Mouse (Mus musculus): ENCODE measurements around the gene Nkg7.

The Nkg7 gene

DNA sequence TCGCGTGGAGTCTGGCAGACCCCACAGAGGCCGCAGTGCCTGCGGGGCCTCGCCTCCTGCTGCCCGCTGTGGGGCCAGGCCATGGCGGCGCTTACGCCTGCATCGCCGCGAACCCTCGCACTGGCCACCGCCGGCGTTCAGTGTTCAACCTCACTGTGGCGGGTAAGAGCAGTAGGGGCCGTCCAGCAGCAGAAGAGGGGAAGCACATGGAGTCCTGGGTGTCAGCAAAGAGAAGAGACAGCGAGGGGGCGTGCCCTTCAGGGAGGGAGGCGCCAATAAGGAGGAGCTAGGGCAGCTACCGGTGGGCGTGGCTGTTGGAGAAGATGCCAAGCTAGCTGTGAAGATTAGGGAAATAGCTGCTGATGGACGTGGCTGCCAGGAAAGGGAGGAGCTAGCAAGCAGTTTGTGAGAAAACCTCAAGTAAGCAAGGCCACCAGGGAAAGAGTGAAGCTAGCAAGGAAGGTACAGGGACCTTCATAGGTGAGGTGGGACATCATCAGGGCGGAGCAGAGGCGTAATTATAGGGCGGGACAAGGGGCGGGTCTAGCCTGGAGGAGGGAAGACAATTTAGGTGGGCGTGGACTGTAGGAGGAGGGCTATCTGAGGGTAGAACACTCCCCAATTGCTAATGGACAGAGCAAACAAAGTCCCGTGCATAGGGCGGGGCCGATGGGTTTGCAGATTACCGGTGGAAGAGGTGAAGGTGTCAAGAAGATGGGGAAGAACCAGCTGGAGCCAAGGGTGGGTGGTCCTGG lies 28.6 kb downstream of the Nkg7 start:
- no peak for TF ChIP-seq GATA4 (IDR thresholded peaks at IDR 0.05; ENCODE audit: insufficient replicate concordance, low read length)

DNA sequence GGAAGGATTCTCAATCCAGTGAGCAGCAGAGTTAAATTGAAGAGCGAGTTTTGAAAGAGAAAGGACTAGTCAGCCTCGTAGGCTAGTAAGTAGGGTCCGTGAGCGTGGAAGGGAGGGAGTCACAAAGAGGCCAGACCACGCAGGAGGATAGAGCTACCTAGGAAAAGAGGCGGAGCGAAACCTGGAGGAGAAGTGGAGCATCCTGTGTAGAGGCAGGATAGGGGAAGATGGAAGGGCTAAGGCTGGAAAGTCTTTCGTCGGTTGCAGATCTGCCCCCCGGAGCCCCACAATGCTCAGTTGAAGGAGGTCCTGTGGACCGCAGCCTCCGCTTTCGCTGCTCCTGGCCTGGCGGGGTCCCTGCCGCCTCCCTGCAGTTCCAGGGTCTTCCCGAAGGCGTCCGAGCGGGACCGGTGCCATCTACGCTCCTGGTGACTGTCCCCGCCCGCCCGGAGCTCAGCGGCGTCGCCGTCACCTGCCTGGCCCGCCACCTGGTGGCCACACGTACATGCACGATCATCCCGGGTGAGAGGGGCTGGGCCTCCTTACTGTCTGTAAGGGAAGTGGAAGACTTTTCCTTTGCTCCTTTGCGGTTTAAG lies 29.3 kb downstream of the Nkg7 start:
- TF ChIP-seq GATA4 (IDR thresholded peaks at IDR 0.05; ENCODE audit: insufficient replicate concordance, low read length): no peak

DNA sequence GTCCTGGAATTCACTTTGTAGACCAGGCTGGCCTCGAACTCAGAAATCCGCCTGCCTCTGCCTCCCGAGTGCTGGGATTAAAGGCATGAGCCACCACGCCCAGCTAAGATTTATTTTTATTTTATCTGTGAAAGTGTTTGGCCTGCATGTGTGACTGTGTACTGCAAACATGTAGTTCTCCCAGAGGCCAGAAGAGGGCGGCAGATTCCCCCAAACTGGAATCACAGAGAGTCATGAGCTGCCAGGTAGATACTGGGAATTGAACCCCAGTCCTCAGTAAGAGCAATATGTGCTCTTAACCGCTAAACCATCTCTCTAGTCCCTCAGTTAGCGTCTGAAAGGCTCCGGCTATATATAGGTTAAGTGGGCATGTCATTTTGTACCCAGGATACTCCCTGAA lies 33.5 kb downstream of the Nkg7 start:
- TF ChIP-seq GATA4 (IDR thresholded peaks at IDR 0.05; ENCODE audit: insufficient replicate concordance, low read length): no peak

DNA sequence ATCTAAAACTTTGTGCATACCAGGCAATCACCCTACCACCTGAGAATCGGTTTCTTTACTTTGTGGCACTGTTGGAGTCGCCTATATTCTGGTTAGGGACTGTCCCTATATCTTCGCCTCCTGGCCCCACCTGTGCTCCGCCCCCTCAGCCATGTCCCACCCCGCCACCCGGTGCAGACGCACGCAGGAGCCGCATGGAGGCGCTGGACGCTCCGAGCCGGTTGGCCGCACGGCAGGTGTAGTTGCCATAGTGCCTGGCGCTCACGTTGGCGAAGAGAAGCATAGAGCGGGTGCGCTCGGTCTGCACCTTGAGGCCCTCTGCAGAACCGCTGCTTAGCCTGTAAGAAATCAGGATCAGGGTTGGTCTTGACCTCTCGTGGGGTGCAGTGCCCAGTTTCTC lies 38.8 kb downstream of the Nkg7 start:
- no peak for TF ChIP-seq GATA4 (IDR thresholded peaks at IDR 0.05; ENCODE audit: insufficient replicate concordance, low read length)

DNA sequence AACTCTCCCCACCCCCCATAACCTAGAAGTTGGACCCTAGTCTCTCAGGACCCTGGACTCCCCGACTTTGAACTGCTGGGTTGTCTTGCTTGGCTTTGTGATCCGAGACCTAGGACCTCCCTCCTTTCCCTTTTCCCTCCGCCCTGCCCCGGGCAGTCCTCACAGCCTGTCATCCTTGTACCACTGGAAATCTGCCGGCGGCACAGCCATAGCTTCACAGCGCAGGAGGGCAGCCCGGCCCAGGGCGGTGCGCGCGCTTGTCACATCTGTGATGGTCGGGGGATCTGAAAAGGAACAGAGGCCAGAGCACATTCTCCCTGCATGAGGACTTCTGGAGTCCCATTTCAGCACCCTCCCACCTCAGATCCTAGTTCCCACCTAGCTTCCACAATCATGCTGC lies 39.5 kb downstream of the Nkg7 start:
- TF ChIP-seq GATA4 (IDR thresholded peaks at IDR 0.05; ENCODE audit: insufficient replicate concordance, low read length): no peak

DNA sequence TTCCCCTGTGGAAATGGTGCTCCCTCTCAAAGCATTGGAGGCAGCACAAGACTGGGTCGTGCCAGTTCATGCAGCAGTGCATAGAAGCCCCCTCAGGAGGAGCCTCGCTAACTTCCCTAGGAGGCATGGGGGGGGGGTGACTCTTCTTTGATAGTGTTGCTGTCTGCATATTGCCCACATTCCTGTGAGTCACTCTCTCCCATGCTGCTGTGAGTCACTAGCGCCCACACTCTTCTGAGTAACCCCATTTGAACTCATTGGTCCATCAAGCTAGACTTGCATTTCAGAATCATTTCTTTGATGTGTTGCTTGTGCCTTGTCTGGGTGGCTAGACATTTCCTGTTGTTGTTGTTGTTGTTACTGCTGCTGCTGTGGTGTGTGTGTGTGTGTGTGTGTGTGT lies 44.3 kb downstream of the Nkg7 start:
- TF ChIP-seq GATA4 (IDR thresholded peaks at IDR 0.05; ENCODE audit: insufficient replicate concordance, low read length): no peak

DNA sequence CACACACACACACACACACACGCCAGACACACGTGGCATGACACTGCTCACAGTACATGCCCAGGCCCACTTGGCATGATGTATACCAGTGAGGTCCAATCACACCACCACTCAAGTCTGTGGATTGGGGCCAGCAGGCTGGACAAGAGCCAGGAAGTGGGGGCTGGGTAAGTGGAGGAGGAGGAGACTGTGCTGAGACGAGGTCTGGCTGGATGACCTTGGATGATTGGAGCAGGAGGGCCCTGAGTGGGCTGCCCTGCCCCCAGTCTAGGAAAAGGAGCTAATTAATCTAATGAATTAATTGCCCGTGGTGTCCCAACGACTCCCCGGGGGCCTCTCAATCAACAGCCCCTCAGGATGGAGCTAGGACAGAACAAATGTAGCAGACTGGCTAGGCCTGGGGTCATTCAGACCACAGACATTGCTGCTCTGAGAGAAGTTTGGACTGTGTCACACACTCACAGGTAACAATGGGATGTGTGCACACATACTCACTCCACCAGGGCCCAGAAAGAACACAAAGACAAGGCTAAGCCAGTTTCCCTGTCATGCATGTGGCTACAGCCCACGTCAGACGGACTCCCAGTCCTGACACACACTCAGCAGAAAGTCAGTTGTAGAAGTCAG lies 45.3 kb downstream of the Nkg7 start:
- TF ChIP-seq GATA4 (IDR thresholded peaks at IDR 0.05; ENCODE audit: insufficient replicate concordance, low read length): no peak

DNA sequence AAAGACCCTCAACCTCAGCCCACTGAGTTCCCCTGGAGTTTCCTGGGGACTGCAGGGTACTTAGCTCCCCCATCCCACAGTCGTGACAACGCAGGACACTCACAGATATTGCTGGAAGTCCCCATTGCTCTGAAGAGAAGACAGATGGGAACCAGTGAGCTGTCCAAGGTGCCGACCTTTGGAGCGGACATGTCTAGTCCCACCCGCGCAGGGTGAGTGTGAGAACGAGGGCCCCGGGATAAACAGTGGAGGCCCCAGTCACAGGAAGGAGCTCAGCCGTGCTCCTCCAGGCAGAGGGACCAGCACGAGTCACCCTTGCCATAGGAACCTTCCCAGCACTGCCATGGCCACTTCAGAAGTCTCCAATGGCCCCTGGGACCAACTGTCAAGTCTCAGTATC lies 46.4 kb downstream of the Nkg7 start:
- TF ChIP-seq GATA4 (IDR thresholded peaks at IDR 0.05; ENCODE audit: insufficient replicate concordance, low read length): no peak

Measured in liver, adult (tissue).